Mouse (Mus musculus) layer of hippocampus, adult 11-12 months (tissue): ENCODE measurements around the gene Sh3rf3.
"Not testable (repeated sequence)": the region's sequence is repeated elsewhere in the genome, so short reads cannot be mapped to it uniquely, and the experiment has no call there.

Experiments used
- DNase-seq: peaks from one replicate; pipeline ENCODE4 v3.0.0; 2022; ENCODE audit warnings: low spot score

Gene Sh3rf3

GRCm38 (mm10) chr10:58981674-58982329 lies 168.6 kb downstream of the Sh3rf3 start:
- DNase-seq, result no peak

DNA sequence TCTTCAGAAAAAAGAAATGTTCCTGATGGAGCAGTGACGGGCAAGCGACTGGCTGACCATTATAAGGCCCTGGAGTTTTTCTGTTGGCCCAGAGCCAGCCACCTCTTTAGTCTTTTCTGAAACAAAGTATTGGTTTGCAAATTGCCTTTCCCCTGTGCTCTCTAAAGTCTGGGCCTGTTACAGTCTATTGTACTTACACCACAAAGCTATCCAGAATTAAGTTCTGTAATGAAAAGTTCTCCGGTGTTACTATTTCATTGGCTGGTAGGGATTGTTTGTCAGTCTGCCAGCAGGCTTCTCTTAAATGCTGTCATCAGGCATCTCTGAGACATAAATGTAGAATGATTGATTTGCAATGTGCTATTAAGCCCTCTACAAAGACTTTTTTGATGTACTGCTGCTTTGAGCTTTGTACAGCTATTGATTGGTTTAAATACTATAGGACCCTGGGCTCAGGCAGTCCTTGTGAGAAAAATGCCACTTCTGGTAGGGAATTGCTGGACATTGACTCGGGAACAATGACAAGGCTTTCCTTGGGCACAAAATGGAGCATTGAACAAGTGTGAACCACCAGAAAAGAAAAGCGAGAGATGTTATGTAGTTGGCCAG lies 169.5 kb downstream of the Sh3rf3 start:
- no peak for DNase-seq

- no peak for DNase-seq
Measured at GRCm38 (mm10) chr10:58991611-58992010, 178.5 kb downstream of the Sh3rf3 start.

- DNase-seq, result no peak
Measured at GRCm38 (mm10) chr10:58994726-58995125, 181.6 kb downstream of the Sh3rf3 start.

- DNase-seq, result no peak
Measured at GRCm38 (mm10) chr10:58995132-58995531, 182.0 kb downstream of the Sh3rf3 start.

DNA sequence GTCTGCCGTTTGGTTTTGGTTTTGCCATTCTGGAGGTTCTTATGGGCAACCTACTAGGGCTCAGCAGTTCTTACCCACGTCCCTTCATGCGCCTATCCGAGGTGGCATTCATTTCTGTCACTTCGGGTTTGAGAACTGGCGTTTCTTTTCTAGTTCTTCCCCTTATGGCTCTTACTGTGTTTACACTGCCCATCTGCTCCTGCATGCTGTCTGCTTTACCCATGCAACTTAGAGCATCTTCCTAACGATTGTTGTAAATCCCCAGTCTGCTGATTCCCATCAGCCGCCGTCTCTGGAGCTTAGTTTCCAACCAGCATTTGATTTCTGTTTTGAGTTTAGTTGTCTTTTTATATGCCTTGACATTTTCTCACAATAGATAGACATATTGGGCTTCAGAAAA lies 189.2 kb downstream of the Sh3rf3 start:
- DNase-seq, result no peak

GRCm38 (mm10) chr10:59011415-59011814 lies 198.3 kb downstream of the Sh3rf3 start:
- no peak for DNase-seq

DNA sequence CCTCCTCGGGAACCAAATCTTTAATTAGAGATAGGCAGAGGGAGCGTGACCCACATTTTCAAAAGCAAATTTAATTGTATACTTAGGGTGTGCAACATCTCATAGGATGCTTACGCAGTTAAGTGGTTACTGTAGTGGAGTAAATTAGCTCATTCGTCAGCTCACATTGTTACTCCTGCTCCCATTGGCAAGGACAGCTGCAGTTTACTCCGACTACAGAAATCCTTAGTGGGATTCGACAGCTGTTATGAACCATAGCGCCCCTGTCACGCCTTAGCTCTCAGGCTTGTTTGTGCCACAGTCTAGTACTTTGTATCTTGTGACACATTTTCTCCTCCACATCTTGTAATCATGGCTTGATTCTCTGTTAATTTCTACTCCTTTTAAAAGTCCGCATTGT lies 200.5 kb downstream of the Sh3rf3 start:
- no peak for DNase-seq

DNA sequence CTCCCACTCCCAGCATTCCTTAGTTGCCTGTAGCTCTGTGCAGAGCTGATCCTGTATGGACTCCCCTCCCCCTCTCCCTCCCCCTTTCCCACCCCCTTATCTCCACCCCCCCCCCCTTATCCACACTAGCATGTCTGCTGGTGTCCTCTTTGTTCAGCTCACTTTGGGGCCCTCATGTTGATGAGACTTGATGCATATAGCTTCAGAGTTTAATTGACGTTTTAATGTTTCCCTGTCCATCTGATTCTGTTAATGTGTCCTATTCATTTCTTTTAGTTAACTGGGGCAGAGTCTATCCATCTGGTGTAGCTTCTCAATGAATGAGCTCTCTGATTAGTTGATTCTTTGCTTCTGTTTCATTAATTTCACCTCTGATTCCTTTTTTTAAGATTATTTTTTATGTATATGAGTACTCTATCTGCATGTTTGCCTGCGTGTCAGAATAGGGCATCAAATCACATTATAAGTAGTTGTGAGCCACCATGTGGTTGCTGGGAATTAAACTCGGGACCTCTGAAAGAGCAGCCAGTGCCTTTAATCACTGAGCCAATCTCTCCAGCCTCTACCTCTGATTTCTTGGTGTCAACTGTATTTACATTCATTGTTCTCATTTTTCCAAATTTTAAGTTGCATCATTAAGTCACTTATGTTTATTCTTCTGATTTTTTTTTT lies 206.3 kb downstream of the Sh3rf3 start:
- no peak for DNase-seq

- no peak for DNase-seq
Measured at GRCm38 (mm10) chr10:59050434-59050833, 237.3 kb downstream of the Sh3rf3 start.

DNA sequence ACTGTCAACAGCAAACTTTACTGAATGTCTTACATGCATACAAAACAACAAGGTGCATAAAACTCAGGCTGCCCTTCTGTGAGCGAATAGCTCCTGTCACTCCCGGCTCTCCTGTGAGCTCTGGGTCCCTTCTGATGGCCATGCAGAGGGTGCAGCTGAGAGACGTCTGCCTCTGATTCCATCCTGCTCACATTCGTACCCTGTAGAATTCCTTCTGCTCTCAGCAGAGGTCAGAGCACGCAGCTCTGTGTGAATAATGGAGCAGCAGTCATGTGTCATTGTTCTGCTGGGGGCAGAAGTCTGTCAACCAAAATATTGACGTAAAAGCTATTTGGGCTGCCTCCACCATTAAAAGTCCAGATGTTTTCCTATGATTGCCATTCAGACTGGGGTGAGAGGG lies 243.1 kb downstream of the Sh3rf3 start:
- DNase-seq, result no peak

DNA sequence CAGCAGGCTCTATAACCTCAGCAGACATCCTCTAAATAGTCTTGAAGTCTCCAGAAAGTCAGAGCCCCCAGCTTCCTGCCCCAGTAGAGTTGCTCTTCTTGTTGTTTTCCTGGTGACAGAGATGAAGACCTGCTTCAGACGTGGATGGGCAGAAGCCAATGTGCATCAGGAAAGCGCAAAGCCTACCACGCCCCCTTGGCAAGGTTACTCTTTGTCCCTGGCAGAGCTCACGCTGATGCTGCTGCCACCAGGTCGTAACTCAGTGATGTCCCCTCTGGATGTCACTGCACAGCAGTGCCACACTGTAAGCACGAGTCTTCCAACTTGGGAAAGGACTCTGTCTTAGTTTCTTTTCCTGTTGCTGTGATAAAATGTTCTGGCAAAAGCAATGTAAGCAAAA lies 253.6 kb downstream of the Sh3rf3 start:
- no peak for DNase-seq

GRCm38 (mm10) chr10:59072827-59073226 lies 259.7 kb downstream of the Sh3rf3 start:
- no peak for DNase-seq

DNA sequence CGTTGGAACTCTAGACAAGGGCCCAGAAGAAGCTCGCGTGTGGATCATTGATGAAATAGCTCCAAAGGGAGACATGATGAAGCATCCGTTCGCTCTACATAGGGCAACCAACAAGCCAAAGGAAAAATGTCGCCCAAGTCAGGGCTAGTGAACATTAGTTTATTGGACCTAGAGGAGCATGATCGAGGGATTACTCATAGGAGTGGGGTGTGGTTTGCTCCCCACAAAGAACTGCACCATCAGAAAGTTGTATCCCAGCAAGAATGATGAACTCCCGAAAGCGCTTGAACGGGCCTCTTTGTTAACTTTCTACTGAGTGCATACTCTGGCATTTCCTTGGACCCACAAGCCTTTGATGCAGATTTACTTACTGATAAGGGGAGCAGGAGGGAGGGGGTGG lies 263.5 kb downstream of the Sh3rf3 start:
- no peak for DNase-seq

DNA sequence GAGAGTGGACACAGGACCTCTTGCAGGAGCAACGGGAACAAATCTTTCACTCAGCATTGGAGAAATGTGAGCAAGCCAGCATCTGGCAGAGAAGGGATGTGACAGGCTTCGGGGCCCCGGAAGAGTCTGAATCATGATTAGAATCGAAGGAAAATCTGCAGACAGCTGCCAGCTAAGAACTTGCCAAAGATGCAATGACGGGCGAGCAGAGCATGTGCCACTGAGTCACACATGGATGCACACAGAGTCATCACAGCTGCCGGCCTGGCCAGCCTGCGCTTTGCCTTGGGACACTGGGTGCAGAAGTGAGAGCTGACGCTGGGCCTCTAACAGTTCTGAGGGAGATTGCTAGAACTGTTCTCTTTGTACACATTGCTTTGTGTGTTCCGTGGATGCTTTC lies 264.8 kb downstream of the Sh3rf3 start:
- peak; percentile 30 for DNase-seq

GRCm38 (mm10) chr10:59085604-59086003 lies 272.4 kb downstream of the Sh3rf3 start:
- no peak for DNase-seq

GRCm38 (mm10) chr10:59086578-59086977 lies 273.4 kb downstream of the Sh3rf3 start:
- no peak for DNase-seq

DNA sequence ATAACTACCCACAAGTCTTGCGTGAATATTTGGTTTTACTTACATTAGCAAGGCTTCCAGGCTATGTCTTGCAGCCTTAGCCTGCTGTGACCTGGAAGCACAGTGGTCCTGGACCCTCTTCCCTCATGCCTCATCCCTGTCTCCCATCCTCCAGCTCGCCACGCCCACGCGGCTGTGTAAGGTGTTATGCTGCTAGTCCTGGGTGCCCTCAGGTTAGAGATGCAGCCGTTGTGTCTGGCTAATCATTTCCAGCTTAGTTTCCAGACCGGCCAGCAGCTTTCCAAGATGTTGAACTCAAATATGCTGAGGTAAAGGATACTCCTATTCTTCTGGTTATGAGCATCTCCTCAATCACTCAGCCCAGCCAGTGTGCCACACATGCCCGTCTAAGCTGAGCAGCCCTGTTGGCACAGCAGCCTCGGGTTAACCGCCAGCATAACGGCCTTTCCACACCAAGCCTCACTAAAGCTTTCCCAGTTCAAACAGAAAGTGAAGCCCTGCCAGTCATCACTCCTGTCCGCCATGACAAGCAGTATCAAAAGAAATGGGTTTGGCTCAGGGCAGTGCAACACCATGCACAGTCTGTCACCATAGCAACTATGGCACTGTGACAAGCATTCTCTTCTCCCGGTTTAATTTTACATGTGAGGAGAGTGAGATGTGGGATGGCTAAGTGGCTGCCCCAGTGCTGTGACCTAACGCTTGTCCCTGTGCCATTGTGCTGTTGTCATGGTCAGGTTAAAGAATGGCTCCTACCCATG lies 276.9 kb downstream of the Sh3rf3 start:
- peak; percentile 69 for DNase-seq

- no peak for DNase-seq
Measured at GRCm38 (mm10) chr10:59090622-59090971, 277.4 kb downstream of the Sh3rf3 start.

GRCm38 (mm10) chr10:59091556-59091955 lies 278.4 kb downstream of the Sh3rf3 start:
- DNase-seq, result no peak

- DNase-seq, result no peak
Measured at GRCm38 (mm10) chr10:59091988-59092387, 278.8 kb downstream of the Sh3rf3 start.

DNA sequence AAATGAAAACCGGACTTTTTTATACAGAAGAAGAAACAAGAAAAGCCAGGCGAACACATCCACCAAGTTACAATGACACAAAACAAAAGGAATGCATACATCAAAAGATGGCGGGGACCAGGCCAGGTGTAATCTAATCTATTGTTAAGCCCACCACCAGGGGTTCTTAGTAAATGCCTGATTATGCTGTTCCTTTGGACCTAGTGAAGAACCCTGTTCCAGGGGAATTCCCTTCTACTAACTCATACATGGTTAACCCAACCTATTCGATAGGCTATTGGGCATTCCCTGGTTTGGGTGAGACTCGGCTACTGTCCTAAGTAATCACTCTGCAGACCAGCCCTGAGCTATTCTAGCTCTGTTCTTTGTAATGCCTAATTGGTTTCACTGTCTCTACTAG lies 289.9 kb downstream of the Sh3rf3 start:
- not testable (repeated sequence) for DNase-seq

DNA sequence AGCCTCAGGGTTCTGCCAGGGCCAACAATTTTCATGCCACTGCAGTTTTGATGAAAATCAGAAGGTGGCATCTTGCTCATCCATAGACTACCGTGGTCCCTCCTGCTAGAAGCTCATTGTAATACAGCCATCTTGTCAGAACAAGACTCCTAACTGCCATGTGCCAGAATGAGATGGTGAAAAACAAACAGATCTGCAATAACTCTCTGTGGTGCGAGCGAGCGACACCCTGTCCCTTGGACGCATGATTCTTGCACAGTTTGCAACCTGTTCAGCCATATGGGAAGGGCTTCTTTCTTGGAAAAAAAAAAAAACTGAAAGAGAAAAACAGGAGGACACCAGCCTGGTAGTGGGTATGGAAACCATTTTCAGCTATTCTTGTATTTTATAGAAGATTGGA lies 291.5 kb downstream of the Sh3rf3 start:
- no peak for DNase-seq
